In the genomic region with DNA sequence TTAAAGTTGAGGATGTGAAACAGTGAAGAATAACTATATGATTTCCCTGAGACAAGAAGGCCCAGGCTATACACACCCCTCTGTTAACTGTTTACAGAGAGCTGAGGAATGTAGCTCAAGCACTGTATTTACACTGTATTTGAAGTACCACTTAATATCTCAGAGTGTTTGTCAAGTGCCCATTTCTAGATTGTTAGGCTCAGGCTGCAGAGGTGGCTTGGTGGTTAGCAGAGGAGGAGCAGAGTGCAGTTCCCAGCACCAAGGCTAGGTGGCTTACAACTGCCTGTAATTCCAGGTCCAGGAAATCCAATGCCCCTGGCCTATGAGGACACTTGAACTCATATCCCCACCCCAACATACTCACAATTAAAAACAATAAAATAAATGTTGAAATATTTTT, we compare ENCODE assay signal across 24 mouse cellular contexts.
A peak's percentile ranks its signal among the peaks of the same experiment; 100 is the strongest.
DNase-seq lines count a peak whose midpoint lies in the region; ATAC-seq and TF ChIP-seq lines count a peak whose summit lies in the region.
"Had no signal": no experiment of that assay in that cellular context is flagged by ENCODE, and none has a peak within 500 bp of the region (broad histone marks: within the 10 kb centered on the region; RNA-seq: fewer than 3 reads in every experiment).

No protein-coding gene starts in this region.

- peak; percentile 33; the same call in 1 of the 2 replicates for ATAC-seq in forebrain, embryonic 13.5 days
- ATAC-seq: activated CD4-positive, CD25-positive, alpha-beta regulatory T cell, adult 4 months; intestine, embryonic 16.5 days had no signal

- DNase-seq in forebrain, embryonic 10.5 days (ENCODE audit: extremely low spot score, low spot score) = no peak
- DNase-seq in lung, adult 18-20 months = peak; percentile 12 to 33
- DNase-seq in lung, postnatal 14 days = peak; percentile 9
- no peak for DNase-seq in layer of hippocampus, postnatal 25 days (ENCODE audit: extremely low spot score in 1 of 2, low spot score in 1 of 2)
- no peak for DNase-seq in left cerebral cortex, adult 2 months (ENCODE audit: extremely low spot score in 1 of 2, low spot score in 2 of 2)
- DNase-seq in adrenal gland, postnatal 25 days = no peak
- DNase-seq: adrenal gland, postnatal 14 days; cerebellum, adult 11 months; cerebellum, postnatal 25 days; embryo, embryonic 11 days; gastrocnemius, adult 2 months; heart, postnatal 36 days; left cerebral cortex, postnatal 4 days; liver; thymus, postnatal 14 days had no signal

- H3K9ac ChIP-seq in forebrain, embryonic 13.5 days = no peak overlapping the region
- H3K9ac ChIP-seq: heart, embryonic 13.5 days; hindbrain, embryonic 15.5 days; neural tube, embryonic 13.5 days had no signal

- no peaks in the 10 kb centered on the region for H3K9me3 ChIP-seq in forebrain, embryonic 13.5 days (replicated peaks)
- no peaks in the 10 kb centered on the region for H3K9me3 ChIP-seq in forebrain, embryonic 10.5 days
- H3K9me3 ChIP-seq in E14TG2a.4 (ENCODE audit: low read length) = no peaks in the 10 kb centered on the region
- H3K9me3 ChIP-seq: heart, embryonic 13.5 days; hindbrain, embryonic 15.5 days; midbrain, embryonic 10.5 days; neural tube, embryonic 13.5 days had no signal

- no peak overlapping the region for H3K4me3 ChIP-seq in forebrain, embryonic 13.5 days
- H3K4me3 ChIP-seq in forebrain, embryonic 10.5 days = no peak overlapping the region
- no peak overlapping the region for H3K4me3 ChIP-seq in E14TG2a.4 (replicated peaks; ENCODE audit: low read length)
- H3K4me3 ChIP-seq in left cerebral cortex, adult 2 months = no peak overlapping the region
- H3K4me3 ChIP-seq: gastrocnemius, adult 2 months; heart, embryonic 13.5 days; hindbrain, embryonic 15.5 days; midbrain, embryonic 10.5 days; neural tube, embryonic 13.5 days had no signal

- peak; percentile 68 for TF ChIP-seq CTCF in E14TG2a.4 (conservative IDR thresholded peaks at IDR 0.05; ENCODE audit: low read length)
- no peak for TF ChIP-seq CTCF in left cerebral cortex, adult 2 months (IDR thresholded peaks at IDR 0.05)

- peaks cover 6% of the 10 kb centered on the region for H3K4me1 ChIP-seq in forebrain, embryonic 13.5 days
- peaks cover 10% of the 10 kb centered on the region for H3K4me1 ChIP-seq in forebrain, embryonic 10.5 days
- peaks cover 18% of the 10 kb centered on the region for H3K4me1 ChIP-seq in E14TG2a.4 (replicated peaks; ENCODE audit: low read depth, low read length)
- H3K4me1 ChIP-seq: hindbrain, embryonic 15.5 days had no signal

- H3K27ac ChIP-seq in forebrain, embryonic 13.5 days = no peak overlapping the region
- no peak overlapping the region for H3K27ac ChIP-seq in forebrain, embryonic 10.5 days
- H3K27ac ChIP-seq in left cerebral cortex, adult 2 months = no peak overlapping the region
- H3K27ac ChIP-seq: gastrocnemius, adult 2 months; hindbrain, embryonic 15.5 days; kidney, postnatal 0 days; neural tube, embryonic 13.5 days had no signal

- no peak overlapping the region for H3K4me2 ChIP-seq in forebrain, embryonic 13.5 days
- H3K4me2 ChIP-seq: heart, embryonic 13.5 days; hindbrain, embryonic 15.5 days; neural tube, embryonic 13.5 days had no signal

- H3K27me3 ChIP-seq in forebrain, embryonic 13.5 days = no peaks in the 10 kb centered on the region
- no peaks in the 10 kb centered on the region for H3K27me3 ChIP-seq in forebrain, embryonic 10.5 days (ENCODE audit: poor library complexity, severe bottlenecking)
- no peaks in the 10 kb centered on the region for H3K27me3 ChIP-seq in E14TG2a.4 (ENCODE audit: insufficient read depth, low read length)
- H3K27me3 ChIP-seq: heart, embryonic 13.5 days; hindbrain, embryonic 15.5 days; neural tube, embryonic 13.5 days had no signal

- H3K36me3 ChIP-seq in forebrain, embryonic 13.5 days (ENCODE audit: poor library complexity, severe bottlenecking) = no peaks in the 10 kb centered on the region
- no peaks in the 10 kb centered on the region for H3K36me3 ChIP-seq in forebrain, embryonic 10.5 days (replicated peaks)
- no peaks in the 10 kb centered on the region for H3K36me3 ChIP-seq in E14TG2a.4 (ENCODE audit: insufficient read depth, low read length)
- H3K36me3 ChIP-seq: heart, embryonic 13.5 days; hindbrain, embryonic 15.5 days; midbrain, embryonic 10.5 days; neural tube, embryonic 13.5 days had no signal

- intact Hi-C loops in left cerebral cortex, adult 2 months (cut with DNase I) = no loop called here

Comparison
In these comparisons a context has a peak if more than half of its experiments do, and no peak if none do; other contexts are left out.
1. DNase-seq: peak in lung, adult 18-20 months (2 of 2) and lung, postnatal 14 days (single experiment); none in forebrain, embryonic 10.5 days (single experiment), layer of hippocampus, postnatal 25 days (0 of 2), left cerebral cortex, adult 2 months (0 of 2) and adrenal gland, postnatal 25 days (single experiment).